Mouse (Mus musculus) forebrain, postnatal 0 days (tissue): ENCODE data around the gene Zbtb20. TPM values are rescaled to one million over a fixed set of nuclear protein-coding genes. Genes with fewer than 3 reads are reported as not detected.

Experiments used
- ATAC-seq: fragments of 200-750 bp; cut with Nextera tagmentation; 2 replicates; pipeline ENCODE4 v1.8.0; 2017; ENCODE audit warnings: mild to moderate bottlenecking, moderate library complexity
- DNase-seq: peaks from one replicate; pipeline ENCODE4 v3.0.0-alpha.2; 2015
- H3K27ac ChIP-seq: fragments of 300-500 bp; sonication (generic); 2 replicates; pipeline ENCODE4 v1.5.1; 2014; ENCODE audit warnings: low read depth, mild to moderate bottlenecking, antibody characterized with exemption, low read length, moderate library complexity, mixed read lengths
- H3K27me3 ChIP-seq: fragments of 300-500 bp; sonication (generic); 2 replicates; pipeline ENCODE4 v1.6.1; 2014; ENCODE audit warnings: mild to moderate bottlenecking, low read length, mixed read lengths; ENCODE audit not compliant: insufficient read depth
- H3K36me3 ChIP-seq: fragments of 300-500 bp; sonication (generic); 2 replicates; pipeline ENCODE4 v1.6.1; 2014; ENCODE audit warnings: mild to moderate bottlenecking, moderate library complexity; ENCODE audit not compliant: insufficient read depth
- H3K4me1 ChIP-seq: fragments of 300-500 bp; sonication (generic); 2 replicates; pipeline ENCODE4 v1.6.1; 2014; ENCODE audit warnings: antibody characterized with exemption; ENCODE audit not compliant: insufficient read depth
- H3K4me2 ChIP-seq: fragments of 300-500 bp; sonication (generic); 2 replicates; pipeline ENCODE4 v1.6.1; 2014; ENCODE audit warnings: low read depth, mild to moderate bottlenecking, moderate library complexity
- H3K4me3 ChIP-seq: fragments of 300-500 bp; sonication (generic); 2 replicates; pipeline ENCODE4 v1.5.1; 2014; ENCODE audit warnings: low read depth, low read length, mixed read lengths
- H3K9ac ChIP-seq: fragments of 300-500 bp; sonication (generic); 2 replicates; pipeline ENCODE4 v1.6.1; 2014; ENCODE audit warnings: mild to moderate bottlenecking
- H3K9me3 ChIP-seq: fragments of 300-500 bp; sonication (generic); 2 replicates; pipeline ENCODE4 v1.6.1; 2016; ENCODE audit warnings: low read length
- CTCF ChIP-seq: sonication (generic); IDR thresholded peaks from 2 replicates; pipeline ENCODE4 v1.5.1; 2016; ENCODE audit warnings: antibody characterized with exemption, control low read depth, low read depth
- WGBS: fragments of 180-500 bp; shearing (Covaris S2); extraction: QIAGEN DNeasy Blood & Tissue Kit; methylation state at CpG from one replicate; pipeline ENCODE4 v1.1.7; 2014; 5-methylcytosine and 5-hydroxymethylcytosine counted together
- polyA plus RNA-seq: library from polyadenylated mRNA; unstranded; fragments of >200 nt; fragmentation: Nextera tagmentation; extraction: Ambion mirVana; gene quantifications from 2 replicates; pipeline ENCODE4 v1.2.1, GENCODE M21; 2015
- total RNA-seq: library from RNA; depleted of rRNA; stranded (reverse); fragments of >200 nt; gene quantifications from 2 replicates; pipeline ENCODE4 v1.2.3, GENCODE M21; 2014

The Zbtb20 gene
- total and polyA plus RNA-seq, 2 experiments from 2014 or later, result 63.4 to 90.9 TPM

DNA sequence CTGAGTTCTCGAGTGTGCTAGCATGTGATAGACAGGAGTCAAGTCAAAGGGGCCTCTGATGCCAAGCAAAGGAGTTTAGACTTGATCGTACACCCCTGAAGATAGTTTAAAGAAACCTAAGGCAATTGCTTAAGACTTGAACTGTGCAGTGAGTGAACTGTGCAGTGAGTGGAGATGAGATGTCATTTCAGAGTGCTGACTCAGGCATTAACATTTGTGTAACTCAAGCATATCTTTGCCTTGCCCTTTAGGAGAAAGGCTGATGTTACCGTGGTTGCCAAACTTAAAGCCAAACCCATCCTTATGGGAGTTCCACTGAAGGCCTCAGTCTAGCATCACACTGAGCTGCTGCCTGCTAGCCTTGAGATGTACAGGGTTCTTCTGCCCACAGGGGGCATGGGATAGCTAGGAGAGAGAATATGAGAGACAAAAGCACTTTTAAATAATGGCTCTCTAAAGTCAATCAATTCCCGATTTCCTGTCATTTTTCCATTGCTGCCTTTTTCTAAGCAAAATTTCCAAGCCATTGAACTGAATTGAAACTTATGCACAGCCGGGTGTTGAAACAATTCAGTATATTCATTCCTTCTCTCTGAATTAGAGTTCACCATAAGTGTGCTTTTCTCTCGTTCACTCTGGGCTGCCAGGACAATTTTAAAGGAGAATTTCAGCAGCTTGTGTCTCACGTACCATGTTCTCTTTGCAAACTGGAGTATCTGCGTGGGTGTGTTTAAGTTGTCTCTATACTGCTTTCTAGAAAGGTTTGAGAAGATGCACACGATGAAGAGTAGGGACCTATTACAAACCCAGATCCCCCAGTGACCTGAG lies 590.5 kb downstream of the Zbtb20 start:
- Histone ChIP-seq H3K36me3 (no peaks in the 10 kb centered on the region), H3K27ac (peak overlapping the region; percentile 54), H3K4me1 (peaks cover 13% of the 10 kb centered on the region; the same call in 1 of the 2 replicates), H3K4me2 (no peak overlapping the region), H3K9ac (no peak overlapping the region), H3K9me3 (no peaks in the 10 kb centered on the region), H3K27me3 (no peaks in the 10 kb centered on the region), H3K4me3 (no peak overlapping the region)
- 50% methylated on average over 9 of the region's 9 CpGs for WGBS
- DNase-seq, result no peak
- TF ChIP-seq CTCF, result no peak
- ATAC-seq, result peak; percentile 12; the same call in 1 of the 2 replicates

DNA sequence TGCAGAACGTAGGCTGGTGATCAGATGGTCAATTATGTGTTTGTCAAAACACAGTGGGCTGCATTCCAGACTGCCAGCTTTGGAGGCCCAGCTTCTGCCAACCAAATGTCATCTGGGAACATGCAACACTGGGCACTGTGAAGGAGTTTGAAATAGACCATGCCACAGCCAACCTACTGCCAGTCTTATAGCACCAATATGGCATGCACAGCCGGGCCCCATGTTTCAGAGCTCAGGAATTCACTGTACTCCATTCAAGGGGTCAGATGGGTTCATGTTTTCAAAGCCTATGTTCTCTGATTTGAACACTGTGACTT lies 591.0 kb downstream of the Zbtb20 start:
- Histone ChIP-seq H3K9ac (no peak overlapping the region), H3K27me3 (no peaks in the 10 kb centered on the region), H3K9me3 (no peaks in the 10 kb centered on the region), H3K4me3 (no peak overlapping the region), H3K4me1 (peaks cover 13% of the 10 kb centered on the region; the same call in 1 of the 2 replicates), H3K4me2 (no peak overlapping the region), H3K27ac (peak overlapping the region; percentile 54; the same call in 1 of the 2 replicates), H3K36me3 (no peaks in the 10 kb centered on the region)
- ATAC-seq, result peak; percentile 84
- DNase-seq, result peak; percentile 82
- WGBS, result 23% methylated on average over 2 of the region's 2 CpGs
- no peak for TF ChIP-seq CTCF

GRCm38 (mm10) chr16:43471060-43471459 lies 595.4 kb downstream of the Zbtb20 start:
- no peaks in the 10 kb centered on the region for H3K9me3 ChIP-seq
- no peak overlapping the region for H3K27ac ChIP-seq
- H3K4me2 ChIP-seq, result no peak overlapping the region
- ATAC-seq, result no peak
- TF ChIP-seq CTCF, result no peak
- DNase-seq, result no peak
- H3K4me3 ChIP-seq, result no peak overlapping the region
- no peaks in the 10 kb centered on the region for H3K36me3 ChIP-seq
- 0 out of 2 replicates have a peak, but pooled peaks cover 3% of the 10 kb centered on the region for H3K4me1 ChIP-seq
- no peak overlapping the region for H3K9ac ChIP-seq
- H3K27me3 ChIP-seq, result no peaks in the 10 kb centered on the region
- WGBS, result 72% methylated on average over 3 of the region's 3 CpGs

- H3K9me3 ChIP-seq, result no peaks in the 10 kb centered on the region
- H3K27ac ChIP-seq, result no peak overlapping the region
- no peak overlapping the region for H3K4me3 ChIP-seq
- H3K4me1 ChIP-seq, result no peaks in the 10 kb centered on the region
- no peak overlapping the region for H3K4me2 ChIP-seq
- DNase-seq, result no peak
- no peak overlapping the region for H3K9ac ChIP-seq
- no peaks in the 10 kb centered on the region for H3K36me3 ChIP-seq
- no peak for ATAC-seq
- 81% methylated on average over 11 of the region's 11 CpGs for WGBS
- no peaks in the 10 kb centered on the region for H3K27me3 ChIP-seq
- no peak for TF ChIP-seq CTCF
Measured at GRCm38 (mm10) chr16:43474941-43475728, 599.5 kb downstream of the Zbtb20 start.

- ATAC-seq, result no peak
- no peaks in the 10 kb centered on the region for H3K9me3 ChIP-seq
- no peak overlapping the region for H3K4me2 ChIP-seq
- no peaks in the 10 kb centered on the region for H3K27me3 ChIP-seq
- no peak overlapping the region for H3K9ac ChIP-seq
- no peaks in the 10 kb centered on the region for H3K36me3 ChIP-seq
- no peak overlapping the region for H3K4me3 ChIP-seq
- DNase-seq, result no peak
- no peak for TF ChIP-seq CTCF
- 0 out of 2 replicates have a peak, but pooled peaks cover under 1% of the 10 kb centered on the region for H3K4me1 ChIP-seq
- no peak overlapping the region for H3K27ac ChIP-seq
- 92% methylated on average over 3 of the region's 3 CpGs for WGBS
Measured at GRCm38 (mm10) chr16:43476921-43477320, 601.2 kb downstream of the Zbtb20 start.

- TF ChIP-seq CTCF, result no peak
- Histone ChIP-seq H3K27ac (no peak overlapping the region), H3K4me1 (0 out of 2 replicates have a peak, but pooled peaks cover 2% of the 10 kb centered on the region), H3K27me3 (no peaks in the 10 kb centered on the region), H3K9ac (no peak overlapping the region), H3K4me2 (no peak overlapping the region), H3K9me3 (no peaks in the 10 kb centered on the region), H3K4me3 (no peak overlapping the region), H3K36me3 (no peaks in the 10 kb centered on the region)
- ATAC-seq (no peak), DNase-seq (no peak)
- WGBS, result 71% methylated on average over 1 of the region's 1 CpGs
Measured at GRCm38 (mm10) chr16:43478352-43478751, 602.7 kb downstream of the Zbtb20 start.

GRCm38 (mm10) chr16:43480532-43480931 lies 604.9 kb downstream of the Zbtb20 start:
- Histone ChIP-seq H3K27ac (no peak overlapping the region), H3K4me3 (no peak overlapping the region), H3K27me3 (no peaks in the 10 kb centered on the region), H3K9me3 (no peaks in the 10 kb centered on the region), H3K4me2 (no peak overlapping the region), H3K9ac (no peak overlapping the region), H3K4me1 (0 out of 2 replicates have a peak, but pooled peaks cover 2% of the 10 kb centered on the region), H3K36me3 (no peaks in the 10 kb centered on the region)
- no peak for TF ChIP-seq CTCF
- DNase-seq (no peak), ATAC-seq (no peak)
- WGBS, result 81% methylated on average over 6 of the region's 6 CpGs
